Mouse (Mus musculus): ENCODE results near the gene Abcf1. TPM values are rescaled to one million over a fixed set of nuclear protein-coding genes. Genes with fewer than 3 reads are reported as not detected.

Gene Abcf1
- polyA plus RNA-seq, 1 experiment from 2014 or later, result 97.8 TPM

DNA sequence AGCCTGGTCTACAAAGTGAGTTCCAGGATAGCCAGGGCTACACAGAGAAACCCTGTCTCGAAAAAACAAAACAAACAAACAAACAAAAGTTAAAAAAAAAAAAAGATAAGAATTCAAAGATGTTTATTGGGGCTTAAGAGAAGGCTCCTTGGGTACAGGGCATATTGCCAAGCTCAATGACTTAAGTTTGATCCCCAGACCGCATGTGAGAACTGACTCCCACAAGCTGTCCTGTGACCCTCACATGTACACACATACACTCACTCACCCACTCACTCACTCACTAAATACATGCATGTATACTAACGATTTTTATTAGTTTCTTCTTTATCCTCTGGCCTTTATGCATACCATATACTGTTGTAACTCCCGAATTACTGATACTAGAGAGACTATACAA lies 30.8 kb upstream of the Abcf1 start:
- Histone ChIP-seq H3K9ac (ENCODE audit: low read depth, low read length) (no peak overlapping the region), H3K36me3 (ENCODE audit: control insufficient read depth, insufficient read depth, low read length) (no peaks in the 10 kb centered on the region), H3K9me3 (ENCODE audit: control insufficient read depth, low read length) (no peaks in the 10 kb centered on the region), H3K4me3 (ENCODE audit: low read length) (no peak overlapping the region), H3K27ac (ENCODE audit: low read depth, low read length) (no peak overlapping the region), H3K4me2 (replicated peaks; ENCODE audit: low read depth, low read length) (no peak overlapping the region), H3K27me3 (ENCODE audit: control insufficient read depth, insufficient read depth, low read length) (no peaks in the 10 kb centered on the region), H3K4me1 (ENCODE audit: control insufficient read depth, insufficient read depth, low read length) (0 out of 2 replicates have a peak, but pooled peaks cover 4% of the 10 kb centered on the region)
- ATAC-seq (ENCODE audit: low FRiP score, low TSS enrichment), result no peak
- WGBS, result 77% methylated on average over 4 of the region's 4 CpGs

DNA sequence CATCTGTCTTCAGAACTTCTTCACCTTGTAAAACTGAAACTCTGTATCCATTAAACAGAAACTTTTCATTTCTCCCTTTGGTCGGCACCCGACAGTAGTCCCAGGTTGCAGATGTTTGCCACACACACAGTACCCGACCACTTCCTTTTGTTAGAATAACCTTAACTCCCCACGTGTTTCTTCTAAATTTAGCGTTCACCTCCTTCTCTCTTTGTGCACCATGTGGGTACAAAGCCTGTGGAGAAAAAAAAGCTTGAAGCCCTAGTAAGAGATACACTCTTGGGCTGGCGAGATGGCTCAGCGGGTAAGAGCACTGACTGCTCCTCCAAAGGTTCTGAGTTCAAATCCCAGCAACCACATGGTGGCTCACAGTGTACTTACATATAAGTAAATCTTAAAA lies 29.8 kb upstream of the Abcf1 start:
- Histone ChIP-seq H3K4me1 (ENCODE audit: control insufficient read depth, insufficient read depth, low read length) (0 out of 2 replicates have a peak, but pooled peaks cover 5% of the 10 kb centered on the region), H3K9ac (ENCODE audit: low read depth, low read length) (no peak overlapping the region), H3K27ac (ENCODE audit: low read depth, low read length) (no peak overlapping the region), H3K36me3 (ENCODE audit: control insufficient read depth, insufficient read depth, low read length) (no peaks in the 10 kb centered on the region), H3K9me3 (ENCODE audit: control insufficient read depth, low read length) (no peaks in the 10 kb centered on the region), H3K4me2 (replicated peaks; ENCODE audit: low read depth, low read length) (no peak overlapping the region), H3K27me3 (ENCODE audit: control insufficient read depth, insufficient read depth, low read length) (no peaks in the 10 kb centered on the region), H3K4me3 (ENCODE audit: low read length) (no peak overlapping the region)
- WGBS, result 87% methylated on average over 7 of the region's 7 CpGs
- ATAC-seq (ENCODE audit: low FRiP score, low TSS enrichment), result no peak

DNA sequence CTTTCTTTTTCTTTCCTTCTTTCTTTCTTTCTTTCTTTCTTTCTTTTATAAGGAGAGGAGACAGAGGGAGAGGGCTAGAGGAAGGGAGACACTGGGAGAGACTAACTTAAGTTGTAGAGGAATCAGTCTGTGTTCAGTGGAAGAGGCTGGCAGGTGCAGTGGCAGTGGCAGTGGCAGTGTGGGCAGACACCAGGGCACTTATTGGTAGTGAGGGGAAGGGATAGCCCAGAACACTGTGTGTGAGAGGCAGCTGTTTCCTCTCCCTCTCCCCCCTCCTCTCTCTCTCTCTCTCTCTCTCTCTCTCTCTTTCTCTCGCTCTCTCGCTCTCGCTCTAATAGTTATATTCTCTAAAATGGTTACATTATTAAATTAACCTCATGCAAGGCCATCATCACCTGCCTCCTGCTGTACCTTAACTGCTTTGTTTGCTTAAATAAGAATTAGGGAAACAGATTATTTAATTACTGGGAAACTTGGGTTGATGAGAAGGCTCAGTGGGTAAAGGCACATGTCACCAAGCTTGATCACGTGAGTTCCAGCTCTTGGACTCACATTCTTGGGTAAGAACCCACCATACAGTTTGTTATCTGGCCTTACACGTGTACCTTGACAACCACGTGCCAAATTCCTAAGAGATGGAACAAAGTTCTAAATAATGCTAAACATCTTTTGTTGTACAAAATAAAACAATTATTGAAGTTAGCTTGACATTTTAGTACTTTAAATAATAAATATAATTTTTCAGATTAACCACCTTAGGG lies 29.2 kb upstream of the Abcf1 start:
- Histone ChIP-seq H3K4me3 (ENCODE audit: low read length) (no peak overlapping the region), H3K4me2 (replicated peaks; ENCODE audit: low read depth, low read length) (no peak overlapping the region), H3K9me3 (ENCODE audit: control insufficient read depth, low read length) (no peaks in the 10 kb centered on the region), H3K27me3 (ENCODE audit: control insufficient read depth, insufficient read depth, low read length) (no peaks in the 10 kb centered on the region), H3K9ac (ENCODE audit: low read depth, low read length) (no peak overlapping the region), H3K27ac (ENCODE audit: low read depth, low read length) (no peak overlapping the region), H3K36me3 (ENCODE audit: control insufficient read depth, insufficient read depth, low read length) (no peaks in the 10 kb centered on the region), H3K4me1 (ENCODE audit: control insufficient read depth, insufficient read depth, low read length) (0 out of 2 replicates have a peak, but pooled peaks cover 5% of the 10 kb centered on the region)
- 91% methylated on average over 6 of the region's 6 CpGs for WGBS
- ATAC-seq (ENCODE audit: low FRiP score, low TSS enrichment), result no peak

DNA sequence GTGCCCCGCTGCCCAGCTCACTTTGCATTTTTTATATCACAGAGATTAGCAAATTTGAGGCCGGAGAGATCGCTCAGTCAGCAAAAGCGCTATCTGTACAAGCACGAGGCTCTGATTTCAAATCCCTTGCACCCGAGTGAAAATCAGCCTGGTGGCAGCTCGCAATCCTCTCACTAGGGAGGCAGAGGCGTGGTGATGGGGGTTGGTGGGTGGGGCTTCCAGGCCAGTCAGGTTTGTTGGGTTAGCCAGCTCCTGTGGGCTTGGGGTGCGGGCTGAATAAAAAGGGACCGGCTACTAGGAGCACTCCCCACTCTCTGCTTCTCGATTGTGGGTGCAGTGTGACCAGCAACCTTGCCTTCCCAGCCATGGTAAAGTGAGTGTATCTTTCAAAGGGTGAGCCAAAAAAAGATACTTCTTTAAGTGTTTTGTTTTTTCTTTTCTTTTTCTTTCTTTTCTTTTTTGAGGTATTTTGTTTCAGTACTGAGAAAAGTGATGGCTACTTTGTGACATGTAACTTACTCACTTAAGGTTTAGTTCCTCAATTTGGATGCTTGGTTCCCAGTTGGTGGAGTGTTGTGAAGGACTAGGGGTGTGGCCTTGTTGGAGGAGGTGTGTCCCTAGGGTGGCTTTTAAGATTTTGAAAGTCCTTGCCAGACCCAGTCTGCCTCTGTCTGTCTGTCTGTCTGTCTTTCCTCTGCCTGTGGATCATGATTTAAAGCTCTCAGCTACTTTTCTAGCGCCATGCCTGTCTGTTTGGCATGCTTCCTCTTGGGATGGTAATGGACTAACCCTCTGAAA lies 28.4 kb upstream of the Abcf1 start:
- H3K4me3 ChIP-seq (ENCODE audit: low read length), result no peak overlapping the region
- H3K27ac ChIP-seq (ENCODE audit: low read depth, low read length), result no peak overlapping the region
- H3K4me2 ChIP-seq (replicated peaks; ENCODE audit: low read depth, low read length), result 0 out of 2 replicates have a peak overlapping the region, but pooled peaks have one; percentile 4
- no peaks in the 10 kb centered on the region for H3K27me3 ChIP-seq (ENCODE audit: control insufficient read depth, insufficient read depth, low read length)
- WGBS, result 56% methylated on average over 12 of the region's 12 CpGs
- H3K36me3 ChIP-seq (ENCODE audit: control insufficient read depth, insufficient read depth, low read length), result no peaks in the 10 kb centered on the region
- H3K9ac ChIP-seq (ENCODE audit: low read depth, low read length), result no peak overlapping the region
- no peak for ATAC-seq (ENCODE audit: low FRiP score, low TSS enrichment)
- no peaks in the 10 kb centered on the region for H3K9me3 ChIP-seq (ENCODE audit: control insufficient read depth, low read length)
- H3K4me1 ChIP-seq (ENCODE audit: control insufficient read depth, insufficient read depth, low read length), result 0 out of 2 replicates have a peak, but pooled peaks cover 5% of the 10 kb centered on the region

DNA sequence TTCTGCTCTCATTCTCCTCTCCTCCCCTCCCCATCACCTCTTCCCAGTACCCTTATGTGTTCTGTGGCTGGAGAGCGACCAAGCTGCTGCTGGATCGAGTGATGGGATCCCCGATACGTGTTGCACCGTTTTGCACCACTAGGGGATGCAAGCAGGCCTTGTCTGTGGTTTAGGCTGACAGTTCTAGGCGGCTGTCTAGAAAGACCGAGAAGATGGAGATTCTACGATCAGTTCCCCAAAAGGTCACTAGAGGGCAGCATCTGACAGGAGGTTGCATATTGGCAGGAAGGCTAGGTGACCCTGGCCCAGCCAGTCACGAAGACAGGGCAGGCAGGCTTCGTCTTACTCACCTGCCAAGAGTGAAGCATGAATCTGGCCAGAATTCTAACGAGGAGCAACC lies 27.4 kb upstream of the Abcf1 start:
- Histone ChIP-seq H3K9me3 (ENCODE audit: control insufficient read depth, low read length) (no peaks in the 10 kb centered on the region), H3K4me1 (ENCODE audit: control insufficient read depth, insufficient read depth, low read length) (0 out of 2 replicates have a peak, but pooled peaks cover 5% of the 10 kb centered on the region), H3K9ac (ENCODE audit: low read depth, low read length) (no peak overlapping the region), H3K27ac (ENCODE audit: low read depth, low read length) (no peak overlapping the region), H3K4me2 (replicated peaks; ENCODE audit: low read depth, low read length) (no peak overlapping the region), H3K4me3 (ENCODE audit: low read length) (no peak overlapping the region), H3K36me3 (ENCODE audit: control insufficient read depth, insufficient read depth, low read length) (no peaks in the 10 kb centered on the region), H3K27me3 (ENCODE audit: control insufficient read depth, insufficient read depth, low read length) (no peaks in the 10 kb centered on the region)
- 1% methylated on average over 11 of the region's 11 CpGs for WGBS
- ATAC-seq (ENCODE audit: low FRiP score, low TSS enrichment), result peak; percentile 65

DNA sequence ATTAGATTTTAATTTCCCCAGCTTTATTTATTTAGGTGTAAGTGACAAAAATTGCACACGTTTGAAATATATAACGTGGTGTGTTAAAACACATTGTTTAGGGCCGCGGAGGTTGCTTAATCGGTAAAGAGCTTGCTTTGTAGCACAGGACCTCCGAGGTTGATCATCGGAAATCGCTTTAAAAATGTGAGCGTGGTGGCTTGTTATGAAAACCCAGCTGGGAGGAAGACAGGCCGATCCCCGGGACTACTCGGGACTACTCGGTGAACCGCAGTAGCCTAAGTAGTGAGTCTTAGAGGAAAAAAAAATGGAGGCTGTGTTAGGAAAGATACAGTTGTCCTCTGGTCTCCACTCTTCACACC lies 25.3 kb upstream of the Abcf1 start:
- Histone ChIP-seq H3K4me3 (ENCODE audit: low read length) (peak overlapping the region; percentile 62), H3K27ac (ENCODE audit: low read depth, low read length) (no peak overlapping the region), H3K4me1 (ENCODE audit: control insufficient read depth, insufficient read depth, low read length) (0 out of 2 replicates have a peak, but pooled peaks cover 5% of the 10 kb centered on the region), H3K9ac (ENCODE audit: low read depth, low read length) (peak overlapping the region; percentile 63), H3K36me3 (ENCODE audit: control insufficient read depth, insufficient read depth, low read length) (no peaks in the 10 kb centered on the region), H3K9me3 (ENCODE audit: control insufficient read depth, low read length) (no peaks in the 10 kb centered on the region), H3K4me2 (replicated peaks; ENCODE audit: low read depth, low read length) (peak overlapping the region; percentile 75), H3K27me3 (ENCODE audit: control insufficient read depth, insufficient read depth, low read length) (no peaks in the 10 kb centered on the region)
- WGBS, result 2% methylated on average over 14 of the region's 14 CpGs
- ATAC-seq (ENCODE audit: low FRiP score, low TSS enrichment), result no peak

DNA sequence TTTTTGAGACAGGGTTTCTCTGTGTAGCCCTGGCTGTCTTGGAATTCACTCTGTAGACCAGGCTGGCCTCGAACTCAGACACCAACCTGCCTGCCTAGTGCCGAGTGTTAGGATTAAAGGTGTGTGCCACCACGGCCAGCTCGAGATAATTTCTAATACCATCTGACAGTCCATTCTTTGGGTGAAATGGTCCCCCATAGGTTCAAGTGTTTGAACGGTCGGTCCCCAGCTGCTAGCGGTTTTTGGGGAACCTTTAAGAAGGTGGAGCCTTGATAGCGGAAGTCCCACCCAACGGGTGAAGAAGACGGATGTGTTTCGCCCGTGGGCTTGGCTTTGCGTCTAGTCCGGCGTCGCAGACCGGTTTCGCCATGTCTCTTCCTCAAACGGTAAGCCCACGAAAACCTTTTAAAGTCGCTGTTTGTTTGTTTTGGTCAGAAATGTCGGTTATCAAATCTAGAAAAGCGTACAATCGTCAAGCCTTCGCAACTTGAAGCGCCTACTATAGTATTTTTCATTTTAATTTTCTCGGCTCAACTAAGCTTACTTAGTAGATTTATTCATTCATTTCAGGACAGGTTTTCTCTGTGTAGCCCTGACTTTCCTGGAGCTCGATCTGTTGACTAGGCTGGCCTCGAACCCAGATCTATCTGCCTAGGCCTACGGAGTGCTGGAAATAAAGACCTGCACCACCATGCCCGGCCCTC lies 24.8 kb upstream of the Abcf1 start:
- Histone ChIP-seq H3K9me3 (ENCODE audit: control insufficient read depth, low read length) (no peaks in the 10 kb centered on the region), H3K4me1 (ENCODE audit: control insufficient read depth, insufficient read depth, low read length) (0 out of 2 replicates have a peak, but pooled peaks cover 5% of the 10 kb centered on the region), H3K9ac (ENCODE audit: low read depth, low read length) (peak overlapping the region; percentile 63), H3K27me3 (ENCODE audit: control insufficient read depth, insufficient read depth, low read length) (no peaks in the 10 kb centered on the region), H3K4me3 (ENCODE audit: low read length) (peak overlapping the region; percentile 62), H3K27ac (ENCODE audit: low read depth, low read length) (no peak overlapping the region), H3K36me3 (ENCODE audit: control insufficient read depth, insufficient read depth, low read length) (0 out of 2 replicates have a peak, but pooled peaks cover 4% of the 10 kb centered on the region), H3K4me2 (replicated peaks; ENCODE audit: low read depth, low read length) (peak overlapping the region; percentile 75)
- WGBS, result 3% methylated on average over 31 of the region's 31 CpGs
- ATAC-seq (ENCODE audit: low FRiP score, low TSS enrichment), result peak; percentile 54; the same call in 1 of the 2 replicates

DNA sequence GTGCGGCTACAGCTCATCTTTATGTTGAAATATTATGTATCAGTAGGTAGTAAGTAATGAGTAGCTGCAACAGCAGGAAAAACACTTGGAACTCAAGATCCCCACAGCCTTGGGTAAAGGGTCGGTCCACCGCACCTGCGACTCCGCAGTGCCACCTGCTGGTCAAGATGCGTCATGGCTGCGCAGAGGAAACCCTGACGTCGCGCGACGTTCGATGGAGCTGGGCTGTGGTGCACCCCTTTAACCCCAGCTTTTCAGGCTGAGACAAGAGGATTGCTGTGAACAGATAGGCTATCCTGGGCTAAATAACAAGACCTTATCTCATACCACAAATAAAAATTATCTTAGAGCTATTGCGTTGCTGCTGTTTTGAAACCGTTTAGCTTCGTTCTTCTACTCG lies 24.1 kb upstream of the Abcf1 start:
- Histone ChIP-seq H3K4me2 (replicated peaks; ENCODE audit: low read depth, low read length) (peak overlapping the region; percentile 39; the same call in 1 of the 2 replicates), H3K4me1 (ENCODE audit: control insufficient read depth, insufficient read depth, low read length) (0 out of 2 replicates have a peak, but pooled peaks cover 5% of the 10 kb centered on the region), H3K9me3 (ENCODE audit: control insufficient read depth, low read length) (no peaks in the 10 kb centered on the region), H3K4me3 (ENCODE audit: low read length) (peak overlapping the region; percentile 62), H3K9ac (ENCODE audit: low read depth, low read length) (no peak overlapping the region), H3K27ac (ENCODE audit: low read depth, low read length) (no peak overlapping the region), H3K36me3 (ENCODE audit: control insufficient read depth, insufficient read depth, low read length) (peaks cover 8% of the 10 kb centered on the region), H3K27me3 (ENCODE audit: control insufficient read depth, insufficient read depth, low read length) (no peaks in the 10 kb centered on the region)
- WGBS, result 7% methylated on average over 17 of the region's 17 CpGs
- ATAC-seq (ENCODE audit: low FRiP score, low TSS enrichment), result peak; percentile 74
